Mouse (Mus musculus) cerebellum, adult 2 months (tissue): ENCODE data around the gene Pih1d1. TPM values are rescaled to one million over a fixed set of nuclear protein-coding genes. Genes with fewer than 3 reads are reported as not detected.

Experiments
- DNase-seq, 2 experiments: peaks; one replicate each; pipeline ENCODE4 v3.0.0; 2021
- H3K27ac ChIP-seq: fragments of 200-500 bp; 2 replicates; pipeline ENCODE4 v1.5.1; 2012; ENCODE audit warnings: low read length, control low read depth, inconsistent platforms; ENCODE audit not compliant: insufficient read depth
- H3K27me3 ChIP-seq: fragments of 200-500 bp; 2 replicates; pipeline ENCODE4 v1.6.1; 2012; ENCODE audit warnings: inconsistent platforms, mild to moderate bottlenecking, low read length, moderate library complexity; ENCODE audit not compliant: control insufficient read depth, insufficient read depth
- H3K4me1 ChIP-seq: fragments of 200-500 bp; 2 replicates; pipeline ENCODE4 v1.6.1; 2011; ENCODE audit warnings: low read length; ENCODE audit not compliant: control insufficient read depth, insufficient read depth
- H3K4me3 ChIP-seq: fragments of 200-500 bp; replicated peaks from 2 replicates; pipeline ENCODE3; 2011; ENCODE audit warnings: mild to moderate bottlenecking, low read depth, low read length, control low read depth; ENCODE audit not compliant: insufficient read depth
- CTCF ChIP-seq: fragments of 200-500 bp; IDR thresholded peaks from 2 replicates; pipeline ENCODE4 v1.5.1; 2011; ENCODE audit warnings: low read depth, mild to moderate bottlenecking, control low read depth, low read length, moderate library complexity, borderline replicate concordance; ENCODE audit not compliant: insufficient read depth
- POLR2A ChIP-seq: fragments of 200-500 bp; IDR thresholded peaks from 2 replicates; pipeline ENCODE4 v1.6.1; 2011; ENCODE audit warnings: low read length, control low read depth, borderline replicate concordance; ENCODE audit not compliant: insufficient read depth
- WGBS: fragments of 180-500 bp; shearing (Covaris S2); methylation state at CpG from one replicate; pipeline ENCODE4 v1.1.7; 2018; 5-methylcytosine and 5-hydroxymethylcytosine counted together
- polyA plus RNA-seq: library from polyadenylated mRNA; depleted of rRNA; stranded (reverse); fragments of >200 nt; gene quantifications from 2 replicates; pipeline ENCODE4 v1.2.3, GENCODE M21; 2012; rRNA removed

The Pih1d1 gene
- polyA plus RNA-seq, 1 experiment: 53.1 TPM

- DNase-seq: peak; percentile 95 to 96
- H3K27ac ChIP-seq: peak within 1 kb of the TSS; percentile 57; the same call in 1 of the 2 replicates
- WGBS: 6% methylated on average over 44 of the region's 44 CpGs
- peak within 1 kb of the TSS; percentile 70 for H3K4me3 ChIP-seq
- TF ChIP-seq CTCF (no peak), POLR2A (peak; percentile 94; the same call in 1 of the 2 replicates)
- H3K27me3 ChIP-seq: no peaks in the 10 kb centered on the region
- no peaks in the 10 kb centered on the region; the same call in 1 of the 2 replicates for H3K4me1 ChIP-seq
These were observed 50.5 kb downstream of the Pih1d1 start, which contains the start of gene Ccdc155 for GRCm38 (mm10) chr7:45204380-45205143. Ccdc155 (minus strand) TSS chr7:45204892.

GRCm38 (mm10) chr7:45208260-45208659 is 54.2 kb downstream of the Pih1d1 start:
- Histone ChIP-seq H3K27me3 (no peaks in the 10 kb centered on the region; the same call in 1 of the 2 replicates), H3K4me3 (no peak overlapping the region), H3K4me1 (no peaks in the 10 kb centered on the region; the same call in 1 of the 2 replicates), H3K27ac (no peak overlapping the region)
- no peak for DNase-seq
- WGBS: 83% methylated on average over 6 of the region's 6 CpGs
- TF ChIP-seq POLR2A: no peak
- TF ChIP-seq CTCF: no peak

Other genes starting within 250 kb of the Pih1d1 start
- 216 and 229 TPM in 2 replicates for gene Ap2a1, start 224.8 kb upstream of the Pih1d1 start, polyA plus RNA-seq
- 0.16 and 0.40 TPM in 2 replicates for gene Tsks, start 211.1 kb upstream of the Pih1d1 start, polyA plus RNA-seq
- 129 and 137 TPM in 2 replicates for gene Cpt1c, start 179.5 kb upstream of the Pih1d1 start, polyA plus RNA-seq
- gene Prmt1, start 167.7 kb upstream of the Pih1d1 start, polyA plus RNA-seq: 225 and 227 TPM in 2 replicates
- 126 and 130 TPM in 2 replicates for gene Irf3, start 156.7 kb upstream of the Pih1d1 start, polyA plus RNA-seq
- 6.0 and 6.4 TPM in 2 replicates for gene Bcl2l12, start 155.6 kb upstream of the Pih1d1 start, polyA plus RNA-seq
- gene Scaf1, start 137.9 kb upstream of the Pih1d1 start, polyA plus RNA-seq: 115 and 120 TPM in 2 replicates
- gene Rras, start 136.3 kb upstream of the Pih1d1 start, polyA plus RNA-seq: 29.7 and 29.9 TPM in 2 replicates
- 22.6 and 23.3 TPM in 2 replicates for gene Prr12, start 101.4 kb upstream of the Pih1d1 start, polyA plus RNA-seq
- gene Nosip, start 91.9 kb upstream of the Pih1d1 start, polyA plus RNA-seq: 106 and 112 TPM in 2 replicates
- gene Prrg2, start 91.6 kb upstream of the Pih1d1 start, polyA plus RNA-seq: 23.3 and 23.7 TPM in 2 replicates
- gene Rcn3, start 62.1 kb upstream of the Pih1d1 start, polyA plus RNA-seq: 7.6 and 8.6 TPM in 2 replicates
- 32.1 and 33.7 TPM in 2 replicates for gene Fcgrt, start 50.5 kb upstream of the Pih1d1 start, polyA plus RNA-seq
- 392 and 433 TPM in 2 replicates for gene Rps11, start 29.9 kb upstream of the Pih1d1 start, polyA plus RNA-seq
- gene Rpl13a, start 25.5 kb upstream of the Pih1d1 start, polyA plus RNA-seq: 1,090 and 1,228 TPM in 2 replicates
- 0.16 TPM in 1 of 2 replicates, not detected in the other for gene Gm45713, start 18.1 kb upstream of the Pih1d1 start, polyA plus RNA-seq
- gene Flt3l, start 17.9 kb upstream of the Pih1d1 start, polyA plus RNA-seq: 24.4 and 28.4 TPM in 2 replicates
- 17.2 and 18.0 TPM in 2 replicates for gene Aldh16a1, start 281 bp downstream of the Pih1d1 start, polyA plus RNA-seq
- 397 and 476 TPM in 2 replicates for gene Slc17a7, start 9.6 kb downstream of the Pih1d1 start, polyA plus RNA-seq
- gene Gfy, start 25.3 kb downstream of the Pih1d1 start, polyA plus RNA-seq: 0.54 and 0.57 TPM in 2 replicates
- gene Pth2, start 26.7 kb downstream of the Pih1d1 start, polyA plus RNA-seq: not detected in 2 replicates
- gene Ccdc155, start 50.6 kb downstream of the Pih1d1 start, polyA plus RNA-seq: 1.9 and 2.4 TPM in 2 replicates
- gene Dkkl1, start 57.8 kb downstream of the Pih1d1 start, polyA plus RNA-seq: 0.36 and 0.51 TPM in 2 replicates
- gene Tead2, start 61.5 kb downstream of the Pih1d1 start, polyA plus RNA-seq: 4.7 and 5.0 TPM in 2 replicates
- gene Cd37, start 84.8 kb downstream of the Pih1d1 start, polyA plus RNA-seq: 3.1 and 4.3 TPM in 2 replicates
- gene Slc6a16, start 86.8 kb downstream of the Pih1d1 start, polyA plus RNA-seq: 2.6 and 3.1 TPM in 2 replicates
- gene Slc6a21, start 123.2 kb downstream of the Pih1d1 start, polyA plus RNA-seq: not detected in 2 replicates
- gene Trpm4, start 179.5 kb downstream of the Pih1d1 start, polyA plus RNA-seq: 17.5 and 18.9 TPM in 2 replicates
- 0.11 and 0.31 TPM in 2 replicates for gene Hrc, start 181.0 kb downstream of the Pih1d1 start, polyA plus RNA-seq
- 84.3 and 85.9 TPM in 2 replicates for gene Ppfia3, start 212.7 kb downstream of the Pih1d1 start, polyA plus RNA-seq
- 92.6 and 103 TPM in 2 replicates for gene Lin7b, start 216.3 kb downstream of the Pih1d1 start, polyA plus RNA-seq
- 807 and 849 TPM in 2 replicates for gene Snrnp70, start 241.4 kb downstream of the Pih1d1 start, polyA plus RNA-seq